Mouse (Mus musculus): ENCODE measurements around the gene Aaed1.

The Aaed1 gene

DNA sequence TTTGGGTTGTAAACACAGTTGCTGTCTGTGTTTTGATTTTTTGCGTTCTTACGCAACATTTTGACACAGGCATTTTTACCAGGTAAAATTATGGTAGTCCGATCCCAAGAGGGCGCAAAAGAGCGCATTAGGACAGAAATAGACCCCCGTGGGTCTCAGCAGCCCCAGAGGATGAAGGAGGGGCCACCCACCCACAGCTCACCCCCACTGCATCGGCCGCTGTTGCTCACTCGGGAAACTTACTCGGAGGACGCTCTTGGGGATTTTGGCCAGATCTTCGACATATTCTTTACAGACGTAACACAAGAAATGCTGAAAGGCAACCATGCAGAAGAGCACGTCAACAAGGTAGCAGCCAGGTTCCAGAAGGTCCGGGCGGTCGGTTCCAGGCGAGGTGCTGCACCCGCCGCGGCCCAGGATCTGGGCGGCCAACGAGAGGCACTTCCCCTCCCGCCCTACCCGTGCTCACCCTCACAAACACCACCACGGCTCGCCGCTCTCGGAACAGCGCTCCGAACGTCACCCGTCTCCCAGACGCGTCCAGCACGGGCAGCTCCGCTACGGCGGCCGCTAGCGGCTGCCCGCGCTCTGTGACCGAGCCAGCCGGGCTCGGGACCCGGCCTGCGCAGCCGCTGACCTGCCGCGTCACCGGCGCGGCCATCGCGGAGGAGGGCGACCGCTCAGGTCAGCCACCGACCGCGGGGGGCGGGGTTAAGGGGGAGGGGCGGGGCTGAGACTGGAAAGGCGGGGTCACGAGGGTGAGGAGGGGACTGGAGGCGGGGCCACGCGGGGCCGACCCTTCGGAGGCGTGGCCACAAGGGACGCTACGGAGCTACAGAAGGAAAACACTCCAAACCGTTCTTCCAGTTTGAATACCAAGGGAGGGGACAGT is at the start of gene Aaed1:
Gene Aaed1 (minus strand): TSS at position 687 of the 892 bp plus-strand sequence.
- DNase-seq = peak; percentile 72 to 77

GRCm38 (mm10) chr13:64362139-64362538 is 49.6 kb upstream of the Aaed1 start:
- DNase-seq = no peak

DNA sequence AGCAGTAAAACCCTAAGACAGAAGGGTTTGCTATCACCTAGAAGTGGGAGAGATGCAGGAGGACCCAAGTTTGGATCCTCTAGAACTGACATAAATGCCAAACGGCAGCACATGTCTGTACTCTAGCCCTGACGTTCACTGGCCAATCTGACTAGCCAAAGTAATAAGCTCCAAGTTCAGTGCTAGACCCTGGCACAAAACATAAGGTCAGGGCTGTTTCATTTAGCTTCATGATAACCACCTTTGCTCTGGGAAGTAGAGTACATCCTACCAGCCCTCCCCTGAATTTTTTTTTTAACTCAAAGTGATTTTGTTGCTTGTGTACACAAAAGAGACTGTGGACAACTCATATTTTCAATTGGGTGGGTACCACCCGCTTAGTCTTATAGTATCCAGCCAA is 48.5 kb upstream of the Aaed1 start:
- no peak for DNase-seq

GRCm38 (mm10) chr13:64359702-64360101 is 47.2 kb upstream of the Aaed1 start:
- no peak for DNase-seq

GRCm38 (mm10) chr13:64358476-64358875 is 46.0 kb upstream of the Aaed1 start:
- DNase-seq = no peak

DNA sequence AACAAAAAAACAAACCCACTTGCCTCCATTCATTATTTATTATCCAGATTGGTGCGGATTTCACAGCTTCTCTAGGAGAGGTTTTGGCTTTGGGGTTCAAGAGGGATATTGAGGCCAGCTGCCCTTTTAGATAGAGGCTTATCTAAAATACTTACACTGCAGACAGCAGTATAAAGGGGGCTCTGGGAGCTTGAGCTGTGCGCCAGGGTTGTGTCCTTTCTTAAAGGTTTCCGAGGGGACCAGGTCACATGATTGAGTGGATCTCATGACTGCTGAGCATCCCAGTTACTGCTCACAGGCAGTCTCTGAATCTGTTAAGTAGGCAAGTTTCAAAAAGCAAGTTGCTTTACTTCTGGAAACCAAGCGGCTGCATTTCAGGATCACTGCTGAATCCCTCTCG is 44.9 kb upstream of the Aaed1 start:
- no peak for DNase-seq

GRCm38 (mm10) chr13:64349474-64349873 is 37.0 kb upstream of the Aaed1 start:
- no peak for DNase-seq

- DNase-seq = no peak
Measured at GRCm38 (mm10) chr13:64344082-64344501, 31.6 kb upstream of the Aaed1 start.

DNA sequence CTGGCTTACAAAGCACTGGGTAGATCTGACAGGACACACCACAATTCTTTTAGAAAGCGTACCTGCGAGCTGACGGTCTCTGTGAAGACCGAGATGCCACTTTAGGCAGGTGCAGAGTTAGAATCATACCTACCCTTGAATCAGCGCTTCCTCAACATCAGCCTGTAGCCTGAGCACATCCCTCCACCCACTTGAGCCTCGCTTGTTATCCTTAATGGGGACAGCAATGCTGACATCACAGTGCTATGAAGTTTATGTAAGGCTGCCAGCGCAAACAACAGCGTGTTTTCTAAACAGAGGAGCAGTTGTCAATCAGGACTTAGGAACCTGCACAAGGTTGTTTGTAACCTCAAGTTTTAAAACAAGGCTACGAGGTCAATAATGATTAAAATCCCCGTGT is 31.1 kb upstream of the Aaed1 start:
- no peak for DNase-seq

GRCm38 (mm10) chr13:64335546-64336132 is 23.1 kb upstream of the Aaed1 start:
- no peak for DNase-seq

DNA sequence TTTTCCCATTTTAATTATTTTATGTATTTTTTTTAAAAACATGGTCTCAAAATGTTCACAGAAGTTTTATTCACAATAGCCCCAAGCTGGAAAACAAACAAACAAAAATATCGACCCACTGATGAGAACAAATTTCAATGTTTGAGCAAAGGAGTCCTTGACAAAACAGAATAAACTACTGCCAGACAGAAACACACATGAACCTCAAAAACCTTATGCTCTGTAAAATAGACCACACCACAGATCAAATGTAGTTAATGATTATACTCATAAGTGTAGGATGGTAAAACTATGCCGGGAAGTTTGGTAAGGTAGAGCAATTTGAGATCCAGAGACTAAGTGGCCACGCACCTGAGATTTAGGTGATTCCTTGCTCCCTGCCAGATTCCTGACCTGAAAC is 20.6 kb upstream of the Aaed1 start:
- no peak for DNase-seq

DNA sequence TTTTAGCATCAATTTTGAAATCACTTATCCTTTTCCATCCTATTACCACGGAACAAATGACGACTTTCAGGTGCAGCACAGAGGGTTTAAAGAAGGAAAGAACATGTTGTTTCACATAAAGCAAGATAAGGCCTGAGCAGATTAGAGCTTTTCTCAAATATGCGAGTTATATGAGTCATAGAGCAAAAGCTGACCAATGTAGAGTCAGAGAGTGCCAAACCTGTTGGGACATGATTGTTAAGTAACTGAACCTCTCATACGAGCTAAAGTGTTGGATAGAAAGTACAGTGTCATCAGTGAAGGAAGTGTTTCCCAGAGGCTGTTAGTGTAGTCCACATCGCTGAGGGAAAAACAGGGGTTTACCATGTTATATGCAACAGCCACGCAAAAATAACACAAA is 19.8 kb upstream of the Aaed1 start:
- no peak for DNase-seq

DNA sequence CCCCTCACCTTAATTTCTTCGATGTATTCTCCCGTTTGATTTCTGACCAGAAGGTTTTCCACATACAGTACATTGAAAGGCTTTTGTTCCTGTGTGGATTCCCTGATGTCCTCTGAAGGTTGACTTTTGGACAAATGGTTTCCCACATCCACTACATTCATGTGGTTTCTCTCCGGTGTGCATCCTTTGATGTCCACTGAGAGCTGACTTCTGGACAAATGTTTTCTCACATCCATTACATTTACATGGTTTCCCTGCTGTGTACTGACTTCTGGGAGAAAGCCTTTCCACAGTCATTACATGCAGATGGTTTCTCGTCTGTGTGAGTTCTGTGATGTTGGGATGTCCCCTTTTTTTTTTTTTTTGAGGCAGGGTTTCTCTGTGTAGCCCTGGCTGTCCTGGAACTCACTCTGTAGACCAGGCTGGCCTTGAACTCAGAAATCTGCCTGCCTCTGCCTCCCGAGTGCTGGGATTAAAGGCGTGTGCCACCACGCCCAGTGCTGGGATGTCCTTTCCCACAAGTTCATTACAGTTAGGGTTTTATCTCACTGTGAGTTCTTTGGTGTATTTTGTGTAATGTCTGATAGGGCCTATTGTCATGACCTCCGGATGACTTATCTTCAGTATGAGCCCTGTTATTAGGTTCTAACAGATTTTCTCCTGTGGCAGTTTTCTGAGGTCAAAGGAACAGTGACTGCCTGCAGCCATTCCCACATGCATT is 10.2 kb upstream of the Aaed1 start:
- no peak for DNase-seq

DNA sequence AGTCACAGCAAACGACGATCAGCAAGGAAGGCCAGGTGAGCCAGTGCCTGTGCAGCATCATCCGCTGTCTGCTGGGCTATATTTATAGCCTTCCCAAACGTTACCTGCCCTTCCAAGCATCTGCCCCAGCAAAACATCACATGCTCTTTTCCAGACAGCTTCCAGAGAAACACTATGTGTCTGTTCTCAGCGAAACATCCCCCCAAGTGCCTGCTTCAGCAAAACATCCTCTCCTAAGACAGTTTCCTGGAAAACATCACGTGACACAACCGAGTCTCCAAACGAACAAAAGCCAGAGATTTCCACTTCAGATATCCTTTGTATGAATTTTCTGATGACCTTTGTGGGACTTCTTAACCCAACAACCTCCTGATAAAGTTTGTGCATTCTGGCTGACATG is 7.8 kb upstream of the Aaed1 start:
- DNase-seq = no peak

DNA sequence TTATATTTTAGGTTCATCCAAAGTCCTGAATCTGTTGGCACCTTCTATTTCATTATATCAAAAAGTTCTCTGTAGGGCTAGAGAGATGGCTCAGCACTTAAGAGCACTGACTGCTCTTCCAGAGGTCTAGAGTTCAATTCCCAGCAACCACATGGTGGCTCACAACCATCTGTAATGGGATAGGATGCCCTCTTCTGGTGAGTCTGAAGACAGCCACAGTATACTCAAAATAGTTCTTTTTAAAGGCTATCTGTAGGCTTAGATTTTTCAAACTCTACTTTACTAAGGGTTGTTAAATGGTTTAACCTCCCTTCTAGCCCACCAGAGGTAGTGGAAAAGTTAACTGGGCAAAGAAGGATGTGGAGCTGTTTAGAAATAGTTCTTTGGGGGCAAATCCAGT is 7.3 kb upstream of the Aaed1 start:
- DNase-seq = no peak

- no peak for DNase-seq
Measured at GRCm38 (mm10) chr13:64318355-64318754, 5.8 kb upstream of the Aaed1 start.

DNA sequence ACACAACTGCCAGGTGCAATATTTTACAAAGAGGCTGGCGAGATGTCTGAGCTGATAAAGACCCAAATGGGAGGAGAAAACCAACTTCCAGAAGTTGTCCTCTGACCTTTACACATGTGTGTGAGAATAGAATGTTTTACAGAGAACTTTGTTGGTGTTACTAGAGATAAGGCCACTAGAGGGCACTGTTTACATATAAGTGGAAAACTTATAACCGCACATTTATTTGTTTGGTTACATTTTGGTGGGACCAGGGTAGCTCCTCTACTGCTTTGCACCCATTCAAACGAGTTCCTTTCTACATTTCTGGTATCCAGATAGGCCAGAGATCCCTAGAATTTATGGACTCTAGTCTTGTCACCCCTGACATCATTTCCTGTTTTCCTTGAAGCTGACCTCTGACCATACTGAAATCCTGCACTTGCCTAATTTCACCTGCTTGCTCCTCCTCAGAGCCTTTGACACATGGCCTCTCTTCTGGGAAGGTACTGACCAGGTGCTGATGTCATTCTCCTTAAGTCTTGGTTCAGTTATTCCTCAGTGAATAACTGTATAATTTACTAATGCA is 3.1 kb upstream of the Aaed1 start:
- no peak for DNase-seq

GRCm38 (mm10) chr13:64314041-64314440 is 1.5 kb upstream of the Aaed1 start:
- no peak for DNase-seq

DNA sequence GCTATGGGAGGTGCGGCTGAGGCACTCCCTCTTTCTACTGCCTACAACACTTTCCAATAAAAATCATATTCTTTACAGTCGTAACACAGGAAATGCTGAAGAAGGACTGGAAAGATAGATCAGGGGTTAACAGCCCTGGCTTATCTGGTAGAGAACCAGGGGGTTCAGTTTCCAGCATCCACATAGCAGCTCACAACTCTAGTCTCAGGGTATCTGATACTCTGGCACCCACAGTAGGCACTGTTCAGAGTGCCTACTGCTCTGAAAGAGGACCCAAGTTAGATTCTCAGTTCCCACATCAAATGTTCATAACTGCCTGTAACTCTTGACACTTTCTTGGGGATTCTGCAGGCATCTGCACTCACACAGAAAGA is 393 bp upstream of the Aaed1 start:
- DNase-seq = no peak

- DNase-seq = no peak
Measured at GRCm38 (mm10) chr13:64311266-64311665, 1.2 kb downstream of the Aaed1 start.

- DNase-seq = no peak
Measured at GRCm38 (mm10) chr13:64310585-64310984, 1.9 kb downstream of the Aaed1 start.

DNA sequence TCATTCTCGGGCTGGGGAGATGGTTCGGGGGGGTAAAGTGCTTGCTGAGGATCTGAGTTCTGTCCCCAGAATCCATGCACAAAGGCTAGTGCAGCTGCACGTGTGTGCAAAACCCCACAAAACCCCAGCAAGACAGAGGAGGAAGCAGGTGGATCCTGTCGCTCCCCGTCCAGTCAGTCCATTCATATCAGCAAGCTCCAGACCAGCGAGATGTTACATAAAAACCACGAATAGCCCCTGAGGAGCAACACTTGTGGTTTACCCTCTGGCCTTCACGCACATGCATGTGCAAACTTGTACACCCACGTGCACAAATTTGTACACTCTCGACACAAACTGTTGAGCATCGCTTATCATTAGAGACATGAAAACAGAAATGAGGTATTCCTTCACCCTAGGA is 2.7 kb downstream of the Aaed1 start:
- no peak for DNase-seq

DNA sequence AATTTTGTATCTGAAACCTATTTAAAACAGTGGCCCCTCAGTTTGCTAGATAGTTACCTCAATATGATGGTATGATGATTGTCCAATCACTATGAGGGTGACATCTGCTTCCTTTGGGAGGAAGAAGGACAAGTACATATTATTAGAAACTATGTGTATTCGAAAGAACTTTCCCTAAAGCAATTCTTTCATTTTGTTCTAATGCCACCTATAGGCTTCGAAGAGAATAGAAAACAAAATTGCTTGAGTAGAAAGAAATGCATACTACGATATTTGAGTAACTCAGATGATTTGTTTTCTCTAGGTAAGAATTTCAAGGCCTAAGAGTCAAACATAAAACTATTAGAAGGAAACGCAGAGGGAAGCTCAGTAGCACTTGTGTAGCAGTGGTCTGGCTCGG is 3.5 kb downstream of the Aaed1 start:
- no peak for DNase-seq

GRCm38 (mm10) chr13:64307508-64307907 is 5.0 kb downstream of the Aaed1 start:
- no peak for DNase-seq

Measured in thymus, adult 18-20 months (tissue).